Mouse (Mus musculus) neutrophil, adult 83 days (primary cell): ENCODE results near the gene Pigx. TPM values are rescaled to one million over a fixed set of nuclear protein-coding genes. Genes with fewer than 3 reads are reported as not detected.

Source experiments
- total RNA-seq, 2 experiments: library from RNA; stranded (reverse); gene quantifications; one replicate each; pipeline ENCODE4 v1.2.4; 2023

Gene Pigx
- 10 to 100 TPM; 39.5 to 43.8 TPM for total RNA-seq

DNA sequence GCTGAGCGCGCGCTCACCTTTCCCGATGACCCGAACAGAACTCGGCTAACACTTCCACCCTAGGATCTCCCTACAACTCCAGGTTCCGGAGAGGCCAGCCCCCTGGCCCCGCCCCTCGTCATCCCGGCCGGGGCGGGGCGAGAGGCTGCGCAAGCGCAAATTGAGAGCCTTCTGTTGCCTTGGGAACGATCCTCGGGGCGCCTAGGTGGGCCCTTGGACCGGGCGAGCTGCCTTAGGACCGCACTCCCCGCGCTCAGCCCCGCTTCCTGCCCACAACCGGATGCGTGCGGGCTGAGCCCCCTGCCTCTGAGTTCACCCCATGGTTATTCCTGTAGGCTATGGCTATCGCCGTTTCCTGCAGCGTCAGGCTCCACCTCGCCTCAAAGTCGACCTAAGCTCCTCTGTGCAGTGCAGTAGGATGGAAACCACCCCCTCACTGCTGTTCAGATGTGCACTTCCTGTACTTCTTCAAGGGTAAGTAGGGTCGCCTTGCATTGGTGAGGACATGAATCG lies at the start of gene Pigx, which contains the start of gene Cep19:
Gene Pigx, minus strand, starts transcription at position 103 of the 513 bp plus-strand sequence.
Gene Cep19, plus strand, starts transcription at position 163 of the 513 bp plus-strand sequence.

DNA sequence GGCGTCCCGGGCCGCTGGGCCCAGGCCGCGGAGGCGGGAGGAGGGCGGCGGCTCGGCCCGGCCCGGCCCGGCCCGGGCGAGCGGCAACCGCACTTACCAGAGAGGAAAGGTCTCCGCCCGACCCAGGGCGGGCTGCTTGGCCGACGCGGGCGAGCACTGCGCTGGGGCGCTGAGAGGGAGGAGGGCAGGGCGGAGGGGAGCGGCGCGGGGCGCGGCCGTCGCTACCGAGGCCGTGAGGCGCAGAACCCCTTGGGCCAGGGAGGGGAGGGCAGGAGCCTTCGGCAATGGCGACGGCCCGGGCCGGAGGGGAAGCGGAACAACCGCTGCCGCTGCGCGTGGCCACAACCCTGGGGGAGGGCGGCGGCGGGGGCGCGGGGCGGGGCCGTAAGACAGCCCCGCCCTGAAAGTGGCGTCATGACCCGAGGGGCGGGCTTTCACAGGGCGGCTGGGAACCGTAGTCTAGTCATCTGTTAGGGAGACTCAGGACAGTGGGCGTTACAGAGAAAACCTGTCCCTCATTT lies 20.5 kb downstream of the Pigx start, which contains the start of gene Pak2:
Gene Pak2, minus strand, starts transcription at position 352 of the 521 bp plus-strand sequence.

Other genes with a start within 250 kb of the Pigx start
- gene Meltf, start 220.9 kb downstream of the Pigx start, total RNA-seq, result not detected
- gene Pigz, start 165.9 kb downstream of the Pigx start, total RNA-seq, result under 1 TPM in 1 of 2 experiments, not detected in 1; 0.94 TPM
- gene 0610012G03Rik, start 151.2 kb downstream of the Pigx start, total RNA-seq, result 10 to 100 TPM; 12.0 to 13.0 TPM
- gene Ncbp2, start 151.2 kb downstream of the Pigx start, total RNA-seq, result 10 to 100 TPM; 13.8 to 15.2 TPM
- 10 to 100 TPM; 11.7 to 12.0 TPM for gene Senp5, start 96.5 kb downstream of the Pigx start, total RNA-seq
- 100 to 1,000 TPM; 100 to 108 TPM for gene Pak2, start 20.4 kb downstream of the Pigx start, total RNA-seq
- gene Cep19, start 60 bp upstream of the Pigx start, total RNA-seq, result 10 to 100 TPM; 32.0 to 36.1 TPM
- gene Nrros, start 65.9 kb upstream of the Pigx start, total RNA-seq, result 100 to 1,000 TPM; 115 to 137 TPM
- 1 to 10 TPM; 3.9 to 4.9 TPM for gene Bex6, start 80.1 kb upstream of the Pigx start, total RNA-seq
- gene Fbxo45, start 147.4 kb upstream of the Pigx start, total RNA-seq, result 1 to 10 TPM; 9.6 to 9.8 TPM
- gene Wdr53, start 147.5 kb upstream of the Pigx start, total RNA-seq, result 10 to 100 TPM in 1 of 2 experiments, 1 to 10 TPM in 1; 7.7 to 10.3 TPM
- under 1 TPM in 1 of 2 experiments, not detected in 1; 0.33 TPM for gene Smco1, start 171.7 kb upstream of the Pigx start, total RNA-seq
- gene Rnf168, start 177.7 kb upstream of the Pigx start, total RNA-seq, result 10 to 100 TPM; 15.5 to 18.7 TPM
- gene Ubxn7, start 232.5 kb upstream of the Pigx start, total RNA-seq, result 10 to 100 TPM; 41.1 to 51.5 TPM